Mouse (Mus musculus) subcutaneous adipose tissue, adult 2 months (tissue): ENCODE results near the gene Hmga1b. TPM values are rescaled to one million over a fixed set of nuclear protein-coding genes. Genes with fewer than 3 reads are reported as not detected.

Experiments
- polyA plus RNA-seq: library from polyadenylated mRNA; depleted of rRNA; stranded (reverse); fragments of >200 nt; gene quantifications from 2 replicates; pipeline ENCODE4 v1.2.3, GENCODE M21; 2012; ENCODE audit warnings: low replicate concordance; rRNA removed

Gene Hmga1b
- 0.50 and 9.3 TPM in 2 replicates for polyA plus RNA-seq

DNA sequence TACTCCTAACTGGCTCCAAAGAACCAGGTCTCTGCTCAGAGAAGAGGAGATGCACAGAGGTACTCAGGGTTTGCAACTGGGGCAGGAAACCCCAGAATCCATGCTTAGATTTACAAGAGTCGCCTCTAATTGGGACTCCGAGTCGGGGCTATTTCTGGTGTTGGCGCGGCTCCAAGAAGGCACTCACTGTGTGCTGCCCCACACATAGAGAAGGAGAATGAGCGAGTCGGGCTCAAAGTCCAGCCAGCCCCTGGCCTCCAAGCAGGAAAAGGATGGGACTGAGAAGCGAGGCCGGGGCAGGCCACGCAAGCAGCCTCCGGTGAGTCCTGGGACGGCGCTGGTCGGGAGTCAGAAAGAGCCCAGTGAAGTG lies at the start of gene Hmga1b:
Hmga1b (plus strand) TSS at position 123 of the 370 bp plus-strand sequence.

DNA sequence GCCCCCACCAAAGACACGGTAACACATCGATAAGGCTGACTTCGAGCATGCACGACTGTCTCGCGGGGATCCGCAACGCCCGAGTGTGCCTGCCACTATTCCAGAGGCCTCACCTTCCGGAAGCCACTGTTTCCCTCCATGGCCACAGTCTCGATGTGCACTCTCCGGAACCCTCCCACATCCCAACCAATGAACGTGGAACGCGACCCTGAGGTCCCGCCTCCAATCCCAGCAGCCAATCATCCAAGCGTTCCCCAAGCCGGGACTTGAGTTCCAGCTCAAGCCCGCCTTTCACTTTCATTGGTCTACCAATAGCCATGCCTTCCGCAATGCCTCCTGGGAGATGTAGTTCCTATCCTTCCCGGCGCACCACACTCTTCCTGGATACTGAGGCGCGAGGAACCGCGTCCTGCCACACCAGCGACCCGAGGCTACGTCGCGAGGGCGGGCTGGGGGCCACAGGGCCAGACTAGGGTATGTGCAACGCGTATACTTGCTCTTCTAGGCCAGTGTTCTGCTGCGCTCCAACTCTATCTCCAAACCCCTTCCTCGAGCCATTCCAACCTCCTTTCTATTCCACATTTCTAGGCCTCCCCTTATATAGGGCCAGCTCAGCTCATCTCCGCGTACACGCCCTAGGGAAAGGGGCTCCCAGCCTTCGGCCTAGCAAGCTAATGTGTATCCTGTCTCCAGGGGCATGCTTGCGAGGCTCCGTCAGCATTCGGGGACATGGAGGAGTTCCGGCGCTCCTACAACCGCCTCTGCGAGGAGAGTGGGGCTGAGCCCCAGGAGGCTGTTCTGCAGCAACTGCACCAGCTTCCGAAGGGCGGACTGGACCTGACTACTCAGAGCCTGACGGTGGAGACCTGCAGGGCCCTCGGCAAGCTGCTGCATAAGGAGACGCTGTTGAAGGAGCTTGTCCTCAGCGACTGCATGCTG lies 48.7 kb upstream of the Hmga1b start, which contains the start of the genes Cenpx and Lrrc45:
Cenpx (minus strand) TSS at position 159 of the 939 bp plus-strand sequence.
Lrrc45 (plus strand) TSS at position 346 of the 939 bp plus-strand sequence.

DNA sequence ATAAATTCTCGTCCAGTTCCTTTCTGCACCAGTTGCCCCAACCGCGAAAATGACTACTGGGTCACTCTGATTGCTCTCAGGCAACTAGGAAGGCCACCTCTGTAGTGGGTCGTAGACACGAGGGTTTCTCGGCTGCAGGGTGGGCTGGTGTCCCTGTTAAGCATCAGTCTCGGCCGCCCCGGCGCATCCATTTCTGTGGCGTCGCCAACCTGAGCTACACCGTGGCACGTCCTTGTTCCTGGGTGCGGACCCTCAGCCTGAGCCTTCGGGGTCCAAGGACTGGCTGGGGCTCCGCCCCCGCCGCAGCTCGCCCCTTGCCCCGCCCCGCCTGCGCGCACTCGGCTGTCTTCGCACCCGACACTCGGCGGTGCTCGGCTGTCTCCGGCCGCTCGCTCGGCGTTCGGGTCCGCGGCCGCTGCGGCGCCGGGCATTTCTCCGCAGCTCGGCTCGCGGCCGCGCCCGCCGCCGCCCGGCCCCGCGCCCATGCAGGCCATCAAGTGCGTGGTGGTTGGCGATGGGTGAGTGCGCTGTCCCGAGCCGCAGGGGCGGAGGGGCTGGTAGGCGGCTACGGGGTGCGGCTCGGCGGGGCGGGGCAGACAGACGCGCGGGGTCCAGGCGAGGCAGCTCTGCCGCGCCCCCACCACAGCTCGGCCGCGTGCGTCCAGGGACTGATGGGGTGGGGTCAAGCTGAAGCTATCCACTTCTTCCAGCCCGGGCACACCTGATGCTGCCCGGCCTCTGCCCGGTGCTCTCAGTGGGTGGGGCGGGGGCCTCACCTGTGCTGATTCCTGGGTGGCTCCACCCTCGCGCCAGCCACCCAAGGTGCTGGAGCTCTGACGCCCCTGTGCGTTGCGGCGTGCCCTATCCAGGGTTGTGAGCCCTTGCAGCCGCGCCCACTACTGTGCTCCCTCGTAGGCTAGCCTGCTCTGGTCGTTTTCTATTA lies 41.2 kb upstream of the Hmga1b start, which contains the start of gene Rac3:
Rac3 (plus strand) TSS at position 347 of the 943 bp plus-strand sequence.

DNA sequence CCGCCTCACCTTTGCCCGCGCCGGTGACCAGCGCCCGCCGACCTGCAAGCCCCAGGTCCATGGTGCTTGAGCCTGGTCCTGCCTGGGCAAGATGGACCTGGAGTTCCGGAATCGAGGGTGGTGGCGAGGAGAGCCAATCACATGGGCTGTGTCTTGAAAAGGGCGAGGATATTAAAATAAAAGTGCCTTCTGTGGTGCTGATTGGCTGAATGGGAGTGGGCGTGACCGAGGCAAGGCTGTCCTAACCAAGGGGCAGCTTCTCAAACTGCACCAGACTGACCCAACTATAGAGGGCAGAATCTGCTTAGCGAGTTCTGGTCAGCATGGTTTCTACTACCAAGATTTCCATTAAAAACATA lies 35.4 kb upstream of the Hmga1b start, which contains the start of gene Dcxr:
Dcxr (minus strand) TSS at position 113 of the 359 bp plus-strand sequence.

DNA sequence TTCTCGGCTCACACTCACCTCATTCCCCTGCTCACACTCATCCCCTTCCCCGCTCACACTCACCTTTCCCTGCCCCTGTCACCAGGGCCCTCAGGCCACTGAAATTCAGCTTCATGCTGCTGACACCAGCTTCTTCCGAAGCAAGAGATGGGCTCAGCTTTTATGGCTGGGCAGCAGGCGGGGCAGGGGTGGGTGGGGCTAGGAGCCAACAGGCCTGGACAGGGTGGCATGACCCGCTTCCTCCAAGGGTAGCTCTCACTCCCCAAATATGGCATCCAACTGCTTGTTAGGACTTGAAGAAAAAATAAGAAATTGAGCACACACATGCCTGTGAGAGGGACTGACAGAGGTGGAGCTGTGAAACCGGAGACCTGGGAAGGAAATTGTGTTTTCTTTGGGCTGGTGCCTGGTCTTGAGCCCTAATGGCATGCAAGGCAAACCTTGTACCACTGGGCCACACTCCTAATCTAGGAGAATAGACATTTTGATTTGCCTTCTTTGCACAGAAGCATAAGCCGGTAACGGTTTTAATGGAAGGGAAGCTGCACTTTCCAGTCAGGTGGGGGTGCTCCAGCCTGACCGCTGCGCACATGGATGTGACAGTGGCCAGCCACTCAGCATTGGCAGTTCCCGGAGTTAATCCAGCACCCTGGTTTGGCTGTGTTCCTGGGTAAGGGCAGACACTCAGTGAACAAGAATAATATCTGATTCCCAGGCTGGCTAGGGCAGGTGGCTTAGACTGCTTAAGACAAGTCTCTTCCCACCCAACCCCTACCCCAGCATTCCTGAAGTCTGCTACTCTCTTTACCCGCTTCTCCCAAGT lies 30.5 kb upstream of the Hmga1b start, which contains the start of gene Cbr2:
Cbr2 (minus strand) TSS at position 257 of the 823 bp plus-strand sequence.

DNA sequence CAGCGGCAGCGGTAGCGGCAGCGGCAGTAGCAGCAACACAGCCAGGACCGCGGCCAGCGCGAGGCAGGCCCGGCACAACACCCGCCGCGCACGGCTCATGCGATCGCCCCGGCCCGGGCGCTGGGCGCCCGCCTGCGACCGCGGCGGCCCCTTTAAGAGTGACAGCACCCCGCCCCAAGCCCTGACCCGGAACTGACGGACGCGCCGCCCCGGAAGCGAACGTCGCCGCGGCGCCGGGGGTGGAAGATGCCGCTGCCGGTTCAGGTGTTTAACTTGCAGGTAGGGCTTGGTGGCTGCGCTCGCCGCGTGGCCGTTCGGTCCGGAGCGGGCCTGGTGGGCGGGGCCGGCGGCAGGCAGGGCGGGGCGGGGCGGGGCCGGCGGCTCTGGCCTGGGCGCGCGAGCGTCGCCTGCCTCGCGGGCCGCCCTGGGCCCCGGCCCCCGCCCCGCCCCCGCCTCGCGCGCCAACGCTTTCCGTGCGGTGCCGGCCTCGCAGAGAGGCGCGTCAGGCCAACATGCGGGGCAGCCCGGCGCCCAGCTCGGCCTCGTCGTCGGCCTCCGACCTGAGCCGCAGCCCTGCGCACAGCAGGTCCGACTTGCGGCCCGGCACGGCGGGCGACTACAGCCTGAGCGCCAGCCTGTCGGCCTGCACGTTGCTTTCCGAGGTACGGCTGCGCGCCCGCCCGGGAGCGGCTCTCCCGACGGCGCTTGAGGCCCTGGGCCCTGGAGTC lies 21.6 kb downstream of the Hmga1b start, which contains the start of the genes Rfng and Gps1:
Rfng (minus strand) TSS at position 144 of the 728 bp plus-strand sequence.
Gps1 (plus strand) TSS at position 209 of the 728 bp plus-strand sequence.

DNA sequence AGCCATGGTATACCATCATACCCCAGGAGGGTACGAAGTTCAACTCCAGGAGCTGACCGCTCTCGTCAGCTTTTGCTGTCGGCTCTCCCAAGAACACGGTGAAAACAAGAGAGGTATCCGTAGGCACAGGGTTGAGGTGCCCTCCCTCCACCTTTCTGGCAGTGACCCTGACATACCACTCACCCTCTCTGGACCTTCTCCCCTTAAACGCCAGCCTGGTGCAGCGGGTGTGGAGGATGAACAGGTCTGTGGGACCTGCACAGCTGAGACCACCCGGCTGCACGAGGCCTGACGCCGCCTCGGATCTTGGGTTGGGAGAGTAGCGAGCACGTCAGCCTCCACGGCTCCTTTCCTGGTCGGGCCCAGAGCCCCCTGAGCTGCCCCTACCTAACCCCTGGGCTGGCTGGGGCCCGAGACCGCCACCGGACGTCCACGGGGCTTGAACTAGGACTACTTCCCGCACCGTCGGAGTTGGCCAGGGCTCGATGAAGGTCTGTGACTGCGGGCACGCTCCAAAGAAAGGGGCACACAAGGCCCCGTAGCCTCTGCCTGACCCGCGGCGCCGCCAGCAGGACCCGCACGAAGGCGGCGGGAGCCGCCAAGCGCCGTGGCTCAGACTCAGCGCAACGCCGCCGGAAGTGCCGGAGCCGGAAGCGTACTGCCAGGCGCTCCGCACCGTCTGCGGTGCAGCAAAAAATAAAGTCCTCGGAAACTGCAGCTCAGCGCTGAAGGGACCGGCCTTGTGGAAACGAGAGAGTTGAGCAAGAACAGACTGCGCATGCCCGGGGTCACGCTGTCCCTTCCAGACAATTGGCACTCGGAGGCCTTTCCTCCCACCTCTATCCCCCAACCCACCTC lies 33.4 kb downstream of the Hmga1b start, which contains the start of gene Dus1l:
Dus1l (minus strand) TSS at position 648 of the 858 bp plus-strand sequence.

Other genes with a start within 250 kb of the Hmga1b start
- 1.3 and 3.8 TPM in 2 replicates for gene Gcgr, start 232.1 kb upstream of the Hmga1b start, polyA plus RNA-seq
- 157 and 174 TPM in 2 replicates for gene Mcrip1, start 213.1 kb upstream of the Hmga1b start, polyA plus RNA-seq
- gene Ppp1r27, start 211.7 kb upstream of the Hmga1b start, polyA plus RNA-seq = not detected in 2 replicates
- 212 and 315 TPM in 2 replicates for gene P4hb, start 189.5 kb upstream of the Hmga1b start, polyA plus RNA-seq
- 706 and 742 TPM in 2 replicates for gene Arhgdia, start 181.2 kb upstream of the Hmga1b start, polyA plus RNA-seq
- 26.4 and 41.1 TPM in 2 replicates for gene Alyref, start 164.4 kb upstream of the Hmga1b start, polyA plus RNA-seq
- gene Anapc11, start 164.4 kb upstream of the Hmga1b start, polyA plus RNA-seq = 102 and 121 TPM in 2 replicates
- gene Npb, start 154.3 kb upstream of the Hmga1b start, polyA plus RNA-seq = 0.39 and 2.5 TPM in 2 replicates
- gene Pcyt2, start 144.9 kb upstream of the Hmga1b start, polyA plus RNA-seq = 202 and 224 TPM in 2 replicates
- gene Sirt7, start 137.6 kb upstream of the Hmga1b start, polyA plus RNA-seq = 63.3 and 73.1 TPM in 2 replicates
- gene Mafg, start 129.2 kb upstream of the Hmga1b start, polyA plus RNA-seq = 53.4 and 67.3 TPM in 2 replicates
- 8.3 and 23.9 TPM in 2 replicates for gene Pycr1, start 119.0 kb upstream of the Hmga1b start, polyA plus RNA-seq
- 0.14 TPM in 1 of 2 replicates, not detected in the other for gene Myadml2, start 114.6 kb upstream of the Hmga1b start, polyA plus RNA-seq
- gene Notum, start 101.6 kb upstream of the Hmga1b start, polyA plus RNA-seq = 5.0 TPM in 1 of 2 replicates, not detected in the other
- 89.5 and 105 TPM in 2 replicates for gene Aspscr1, start 89.8 kb upstream of the Hmga1b start, polyA plus RNA-seq
- gene Cenpx, start 49.1 kb upstream of the Hmga1b start, polyA plus RNA-seq = 89.1 and 110 TPM in 2 replicates
- gene Lrrc45, start 48.9 kb upstream of the Hmga1b start, polyA plus RNA-seq = 30.1 and 63.6 TPM in 2 replicates
- gene Rac3, start 41.3 kb upstream of the Hmga1b start, polyA plus RNA-seq = 16.6 and 55.7 TPM in 2 replicates
- 141 and 144 TPM in 2 replicates for gene Dcxr, start 35.5 kb upstream of the Hmga1b start, polyA plus RNA-seq
- 204 and 309 TPM in 2 replicates for gene Cbr2, start 30.7 kb upstream of the Hmga1b start, polyA plus RNA-seq
- 57.4 and 75.5 TPM in 2 replicates for gene Rfng, start 21.4 kb downstream of the Hmga1b start, polyA plus RNA-seq
- 171 and 257 TPM in 2 replicates for gene Gps1, start 21.5 kb downstream of the Hmga1b start, polyA plus RNA-seq
- gene Dus1l, start 33.6 kb downstream of the Hmga1b start, polyA plus RNA-seq = 33.0 and 52.4 TPM in 2 replicates
- gene Fasn, start 61.8 kb downstream of the Hmga1b start, polyA plus RNA-seq = 8,340 and 15,875 TPM in 2 replicates
- gene Ccdc57, start 170.1 kb downstream of the Hmga1b start, polyA plus RNA-seq = 1.6 and 5.9 TPM in 2 replicates
- 2.2 and 13.6 TPM in 2 replicates for gene Slc16a3, start 185.7 kb downstream of the Hmga1b start, polyA plus RNA-seq
- gene Csnk1d, start 228.5 kb downstream of the Hmga1b start, polyA plus RNA-seq = 67.7 and 113 TPM in 2 replicates